Mouse (Mus musculus): ENCODE results near the gene Mttp. TPM values are rescaled to one million over a fixed set of nuclear protein-coding genes. Genes with fewer than 3 reads are reported as not detected.
A peak's percentile ranks its signal among the peaks of the same experiment; 100 is the strongest.

Mttp gene
- polyA plus RNA-seq, 1 experiment from 2014 or later, result 13.4 TPM

- WGBS, result 77% methylated on average over 10 of the region's 10 CpGs
These were observed 28.5 kb upstream of the Mttp start for GRCm38 (mm10) chr3:138173291-138173690.

GRCm38 (mm10) chr3:138162553-138163183 lies 17.9 kb upstream of the Mttp start:
- 50% methylated on average over 4 of the region's 4 CpGs for WGBS
- no peaks in the 10 kb centered on the region for H3K4me1 ChIP-seq (replicated peaks; ENCODE audit: control insufficient read depth, insufficient read depth, low read length)
- no peak overlapping the region for H3K4me3 ChIP-seq (ENCODE audit: low read depth, low read length)
- no peaks in the 10 kb centered on the region for H3K27me3 ChIP-seq (ENCODE audit: control insufficient read depth, insufficient read depth, low read length)
- H3K9me3 ChIP-seq (ENCODE audit: control insufficient read depth, low read length), result no peaks in the 10 kb centered on the region
- H3K4me2 ChIP-seq (replicated peaks; ENCODE audit: low read depth, low read length), result no peak overlapping the region
- H3K27ac ChIP-seq (ENCODE audit: low read depth, low read length), result no peak overlapping the region
- no peak overlapping the region for H3K9ac ChIP-seq (ENCODE audit: low read depth, low read length)
- no peaks in the 10 kb centered on the region for H3K36me3 ChIP-seq (ENCODE audit: control insufficient read depth, insufficient read depth, low read length)
- ATAC-seq (ENCODE audit: low FRiP score) (no peak), DNase-seq (ENCODE audit: low spot score) (no peak)

More at GRCm38 (mm10) chr3:138173291-138173690, 28.5 kb upstream of the Mttp start:
- no peak overlapping the region for H3K9ac ChIP-seq (ENCODE audit: low read depth, low read length)
- no peak overlapping the region for H3K27ac ChIP-seq (ENCODE audit: low read depth, low read length)
- H3K4me1 ChIP-seq (replicated peaks; ENCODE audit: control insufficient read depth, insufficient read depth, low read length), result no peaks in the 10 kb centered on the region
- H3K36me3 ChIP-seq (ENCODE audit: control insufficient read depth, insufficient read depth, low read length), result no peaks in the 10 kb centered on the region
- ATAC-seq (ENCODE audit: low FRiP score), result no peak
- no peaks in the 10 kb centered on the region for H3K27me3 ChIP-seq (ENCODE audit: control insufficient read depth, insufficient read depth, low read length)
- H3K9me3 ChIP-seq (ENCODE audit: control insufficient read depth, low read length), result no peaks in the 10 kb centered on the region
- no peak overlapping the region for H3K4me3 ChIP-seq (ENCODE audit: low read depth, low read length)
- DNase-seq (ENCODE audit: low spot score), result no peak
- no peak overlapping the region for H3K4me2 ChIP-seq (replicated peaks; ENCODE audit: low read depth, low read length)

GRCm38 (mm10) chr3:138161623-138162022 lies 16.9 kb upstream of the Mttp start:
- Histone ChIP-seq H3K9ac (ENCODE audit: low read depth, low read length) (no peak overlapping the region), H3K4me2 (replicated peaks; ENCODE audit: low read depth, low read length) (no peak overlapping the region), H3K9me3 (ENCODE audit: control insufficient read depth, low read length) (no peaks in the 10 kb centered on the region), H3K4me1 (replicated peaks; ENCODE audit: control insufficient read depth, insufficient read depth, low read length) (no peaks in the 10 kb centered on the region), H3K27ac (ENCODE audit: low read depth, low read length) (no peak overlapping the region), H3K36me3 (ENCODE audit: control insufficient read depth, insufficient read depth, low read length) (no peaks in the 10 kb centered on the region), H3K4me3 (ENCODE audit: low read depth, low read length) (no peak overlapping the region), H3K27me3 (ENCODE audit: control insufficient read depth, insufficient read depth, low read length) (no peaks in the 10 kb centered on the region)
- 83% methylated on average over 10 of the region's 10 CpGs for WGBS
- ATAC-seq (ENCODE audit: low FRiP score) (no peak), DNase-seq (ENCODE audit: low spot score) (no peak)

- no peak overlapping the region for H3K4me2 ChIP-seq (replicated peaks; ENCODE audit: low read depth, low read length)
- 81% methylated on average over 10 of the region's 10 CpGs for WGBS
- no peak for DNase-seq (ENCODE audit: low spot score)
These were observed 11.9 kb upstream of the Mttp start for GRCm38 (mm10) chr3:138156651-138157050.

GRCm38 (mm10) chr3:138155062-138155461 lies 10.3 kb upstream of the Mttp start:
- DNase-seq (ENCODE audit: low spot score) (no peak), ATAC-seq (ENCODE audit: low FRiP score) (no peak)
- no peak overlapping the region for H3K9ac ChIP-seq (ENCODE audit: low read depth, low read length)
- no peaks in the 10 kb centered on the region for H3K36me3 ChIP-seq (ENCODE audit: control insufficient read depth, insufficient read depth, low read length)
- H3K4me1 ChIP-seq (replicated peaks; ENCODE audit: control insufficient read depth, insufficient read depth, low read length), result no peaks in the 10 kb centered on the region
- H3K27me3 ChIP-seq (ENCODE audit: control insufficient read depth, insufficient read depth, low read length), result no peaks in the 10 kb centered on the region
- H3K4me2 ChIP-seq (replicated peaks; ENCODE audit: low read depth, low read length), result no peak overlapping the region
- no peaks in the 10 kb centered on the region for H3K9me3 ChIP-seq (ENCODE audit: control insufficient read depth, low read length)
- no peak overlapping the region for H3K27ac ChIP-seq (ENCODE audit: low read depth, low read length)
- H3K4me3 ChIP-seq (ENCODE audit: low read depth, low read length), result no peak overlapping the region
- 93% methylated on average over 4 of the region's 4 CpGs for WGBS

More at GRCm38 (mm10) chr3:138156651-138157050, 11.9 kb upstream of the Mttp start:
- H3K4me1 ChIP-seq (replicated peaks; ENCODE audit: control insufficient read depth, insufficient read depth, low read length), result no peaks in the 10 kb centered on the region
- H3K4me3 ChIP-seq (ENCODE audit: low read depth, low read length), result no peak overlapping the region
- ATAC-seq (ENCODE audit: low FRiP score), result no peak
- no peaks in the 10 kb centered on the region for H3K27me3 ChIP-seq (ENCODE audit: control insufficient read depth, insufficient read depth, low read length)
- H3K36me3 ChIP-seq (ENCODE audit: control insufficient read depth, insufficient read depth, low read length), result no peaks in the 10 kb centered on the region
- H3K27ac ChIP-seq (ENCODE audit: low read depth, low read length), result no peak overlapping the region
- H3K9ac ChIP-seq (ENCODE audit: low read depth, low read length), result no peak overlapping the region
- no peaks in the 10 kb centered on the region for H3K9me3 ChIP-seq (ENCODE audit: control insufficient read depth, low read length)

- Histone ChIP-seq H3K4me2 (replicated peaks; ENCODE audit: low read depth, low read length) (no peak overlapping the region), H3K4me3 (ENCODE audit: low read depth, low read length) (no peak overlapping the region), H3K4me1 (replicated peaks; ENCODE audit: control insufficient read depth, insufficient read depth, low read length) (no peaks in the 10 kb centered on the region), H3K36me3 (ENCODE audit: control insufficient read depth, insufficient read depth, low read length) (no peaks in the 10 kb centered on the region), H3K27ac (ENCODE audit: low read depth, low read length) (no peak overlapping the region), H3K9ac (ENCODE audit: low read depth, low read length) (no peak overlapping the region), H3K27me3 (ENCODE audit: control insufficient read depth, insufficient read depth, low read length) (no peaks in the 10 kb centered on the region), H3K9me3 (ENCODE audit: control insufficient read depth, low read length) (no peaks in the 10 kb centered on the region)
- no peak for DNase-seq (ENCODE audit: low spot score)
- ATAC-seq (ENCODE audit: low FRiP score), result no peak
- 89% methylated on average over 2 of the region's 2 CpGs for WGBS
These were observed 4.0 kb upstream of the Mttp start for GRCm38 (mm10) chr3:138148811-138149210.

- Histone ChIP-seq H3K9ac (ENCODE audit: low read depth, low read length) (peak overlapping the region; percentile 81), H3K4me2 (replicated peaks; ENCODE audit: low read depth, low read length) (peak overlapping the region; percentile 73), H3K27me3 (ENCODE audit: control insufficient read depth, insufficient read depth, low read length) (no peaks in the 10 kb centered on the region), H3K36me3 (ENCODE audit: control insufficient read depth, insufficient read depth, low read length) (no peaks in the 10 kb centered on the region), H3K4me3 (ENCODE audit: low read depth, low read length) (peak overlapping the region; percentile 60), H3K27ac (ENCODE audit: low read depth, low read length) (peak overlapping the region; percentile 99), H3K9me3 (ENCODE audit: control insufficient read depth, low read length) (no peaks in the 10 kb centered on the region), H3K4me1 (replicated peaks; ENCODE audit: control insufficient read depth, insufficient read depth, low read length) (no peaks in the 10 kb centered on the region)
- 1% methylated on average over 18 of the region's 18 CpGs for WGBS
- no peak; the same call in 1 of the 2 replicates for ATAC-seq (ENCODE audit: low FRiP score)
- peak; percentile 46 for DNase-seq (ENCODE audit: low spot score)
These were observed 617 bp downstream of the Mttp start for GRCm38 (mm10) chr3:138144060-138144641.

GRCm38 (mm10) chr3:138143315-138144059 lies 1.3 kb downstream of the Mttp start, which contains the start of gene Trmt10a:
Gene Trmt10a (plus strand): TSS chr3:138143448.
- whole genome bisulfite sequencing, result under 1% methylated on average over 63 of the region's 70 CpGs
- Histone ChIP-seq H3K9ac (ENCODE audit: low read depth, low read length) (peak within 1 kb of the TSS; percentile 81), H3K36me3 (ENCODE audit: control insufficient read depth, insufficient read depth, low read length) (no peaks in the 10 kb centered on the region), H3K27me3 (ENCODE audit: control insufficient read depth, insufficient read depth, low read length) (no peaks in the 10 kb centered on the region), H3K4me2 (replicated peaks; ENCODE audit: low read depth, low read length) (peak within 1 kb of the TSS; percentile 73), H3K27ac (ENCODE audit: low read depth, low read length) (peak within 1 kb of the TSS; percentile 99), H3K4me1 (replicated peaks; ENCODE audit: control insufficient read depth, insufficient read depth, low read length) (no peaks in the 10 kb centered on the region), H3K4me3 (ENCODE audit: low read depth, low read length) (peak within 1 kb of the TSS; percentile 60), H3K9me3 (ENCODE audit: control insufficient read depth, low read length) (no peaks in the 10 kb centered on the region)
- DNase-seq (ENCODE audit: low spot score) (peak; percentile 99), ATAC-seq (ENCODE audit: low FRiP score) (peak; percentile 99)
